Mouse (Mus musculus) regulatory T cell (primary cell): ENCODE measurements around the gene Mkln1.

Experiments
- in situ Hi-C: fragments of 300-600 bp; cut with MboI, MseI; formaldehyde crosslinking; loops from one replicate; pipeline ENCODE4 v1.15.1; 2025; ENCODE audit warnings: high pct_unique_total_duplicates

The Mkln1 gene

GRCm38 (mm10) chr6:31398431-31399205, at the start of gene Mkln1:
TSS of gene Mkln1 (plus strand) at chr6:31398735.
- in situ Hi-C loops, result no loop called here

GRCm38 (mm10) chr6:31356444-31357191, 41.9 kb upstream of the Mkln1 start:
- in situ Hi-C loops, result no loop called here

GRCm38 (mm10) chr6:31357286-31357685, 41.2 kb upstream of the Mkln1 start:
- in situ Hi-C loops, result no loop called here

GRCm38 (mm10) chr6:31362617-31363016, 35.9 kb upstream of the Mkln1 start:
- in situ Hi-C loops, result no loop called here

GRCm38 (mm10) chr6:31364399-31364798, 34.1 kb upstream of the Mkln1 start:
- in situ Hi-C loops, result no loop called here

- in situ Hi-C loops, result no loop called here
These were observed 30.6 kb upstream of the Mkln1 start for GRCm38 (mm10) chr6:31367947-31368346.

GRCm38 (mm10) chr6:31368559-31368958, 30.0 kb upstream of the Mkln1 start:
- in situ Hi-C loops, result no loop called here

- in situ Hi-C loops, result loop anchor here (5.0 kb wide), 1 partner anchor 68 kb away; no protein-coding TSS in a partner anchor
These were observed 28.7 kb upstream of the Mkln1 start for GRCm38 (mm10) chr6:31369875-31370274.

GRCm38 (mm10) chr6:31370550-31371061, 27.9 kb upstream of the Mkln1 start:
- in situ Hi-C loops, result loop anchor here (5.0 kb wide), 1 partner anchor 68 kb away; no protein-coding TSS in a partner anchor

GRCm38 (mm10) chr6:31371140-31371539, 27.4 kb upstream of the Mkln1 start:
- in situ Hi-C loops, result loop anchor here (5.0 kb wide), 1 partner anchor 69 kb away; no protein-coding TSS in a partner anchor

- in situ Hi-C loops, result loop anchor here (5.0 kb wide), 1 partner anchor 70 kb away; no protein-coding TSS in a partner anchor
These were observed 25.9 kb upstream of the Mkln1 start for GRCm38 (mm10) chr6:31372620-31373019.

GRCm38 (mm10) chr6:31373084-31373673, 25.4 kb upstream of the Mkln1 start:
- in situ Hi-C loops, result loop anchor here (5.0 kb wide), 1 partner anchor 71 kb away; no protein-coding TSS in a partner anchor

- in situ Hi-C loops, result no loop called here
These were observed 15.5 kb upstream of the Mkln1 start for GRCm38 (mm10) chr6:31382989-31383388.

- in situ Hi-C loops, result no loop called here
These were observed 13.7 kb upstream of the Mkln1 start for GRCm38 (mm10) chr6:31384794-31385193.

GRCm38 (mm10) chr6:31385281-31386145, 13.0 kb upstream of the Mkln1 start:
- in situ Hi-C loops, result no loop called here

GRCm38 (mm10) chr6:31389716-31390115, 8.8 kb upstream of the Mkln1 start:
- in situ Hi-C loops, result no loop called here

GRCm38 (mm10) chr6:31390243-31390981, 8.1 kb upstream of the Mkln1 start:
- in situ Hi-C loops, result no loop called here

GRCm38 (mm10) chr6:31392871-31393270, 5.7 kb upstream of the Mkln1 start:
- in situ Hi-C loops, result no loop called here

GRCm38 (mm10) chr6:31396118-31396517, 2.4 kb upstream of the Mkln1 start:
- in situ Hi-C loops, result no loop called here

GRCm38 (mm10) chr6:31397308-31397707, 1.2 kb upstream of the Mkln1 start:
- in situ Hi-C loops, result no loop called here
